Mouse (Mus musculus) 416B (cell line): ENCODE measurements around the gene Slc29a4.

Source experiments
- DNase-seq: peaks from one replicate; pipeline ENCODE4 v3.0.0; 2011; ENCODE audit warnings: low read depth

Slc29a4 gene

GRCm38 (mm10) chr5:142692248-142692647 is at the start of gene Slc29a4:
Gene Slc29a4 (plus strand): TSS chr5:142692512.
- no peak for DNase-seq

- DNase-seq: no peak
Observed at GRCm38 (mm10) chr5:142648162-142648561, 44.1 kb upstream of the Slc29a4 start.

GRCm38 (mm10) chr5:142649460-142650050 is 42.8 kb upstream of the Slc29a4 start:
- no peak for DNase-seq

GRCm38 (mm10) chr5:142650390-142650789 is 41.9 kb upstream of the Slc29a4 start:
- no peak for DNase-seq

GRCm38 (mm10) chr5:142650794-142651497 is 41.4 kb upstream of the Slc29a4 start:
- no peak for DNase-seq

- DNase-seq: no peak
Observed at GRCm38 (mm10) chr5:142652266-142652665, 40.0 kb upstream of the Slc29a4 start.

GRCm38 (mm10) chr5:142660656-142661434 is 31.5 kb upstream of the Slc29a4 start:
- DNase-seq: no peak

- DNase-seq: no peak
Observed at GRCm38 (mm10) chr5:142667921-142668320, 24.4 kb upstream of the Slc29a4 start.

- no peak for DNase-seq
Observed at GRCm38 (mm10) chr5:142668556-142669263, 23.6 kb upstream of the Slc29a4 start.

- DNase-seq: no peak
Observed at GRCm38 (mm10) chr5:142669726-142670125, 22.6 kb upstream of the Slc29a4 start.

GRCm38 (mm10) chr5:142673082-142673481 is 19.2 kb upstream of the Slc29a4 start:
- DNase-seq: peak; percentile 11

GRCm38 (mm10) chr5:142678141-142678571 is 14.2 kb upstream of the Slc29a4 start:
- no peak for DNase-seq

GRCm38 (mm10) chr5:142679065-142679464 is 13.2 kb upstream of the Slc29a4 start:
- no peak for DNase-seq

- DNase-seq: no peak
Observed at GRCm38 (mm10) chr5:142681911-142682310, 10.4 kb upstream of the Slc29a4 start.

GRCm38 (mm10) chr5:142682529-142682928 is 9.8 kb upstream of the Slc29a4 start:
- DNase-seq: no peak

GRCm38 (mm10) chr5:142688866-142689265 is 3.4 kb upstream of the Slc29a4 start:
- no peak for DNase-seq

GRCm38 (mm10) chr5:142690343-142690742 is 2.0 kb upstream of the Slc29a4 start:
- DNase-seq: peak; percentile 58

GRCm38 (mm10) chr5:142692971-142693737 is 842 bp downstream of the Slc29a4 start:
- no peak for DNase-seq

- DNase-seq: no peak
Observed at GRCm38 (mm10) chr5:142693738-142694430, 1.6 kb downstream of the Slc29a4 start.

GRCm38 (mm10) chr5:142694627-142695340 is 2.5 kb downstream of the Slc29a4 start:
- DNase-seq: peak; percentile 38
